Mouse (Mus musculus) 3T3-L1 (cell line): ENCODE data around the gene Ahcy.
"Not testable (repeated sequence)": the region's sequence is repeated elsewhere in the genome, so short reads cannot be mapped to it uniquely, and the experiment has no call there.

Source experiments
- DNase-seq: peaks from one replicate; pipeline ENCODE4 v3.0.0-alpha.2; 2015; ENCODE audit warnings: low read depth, low spot score

The Ahcy gene

DNA sequence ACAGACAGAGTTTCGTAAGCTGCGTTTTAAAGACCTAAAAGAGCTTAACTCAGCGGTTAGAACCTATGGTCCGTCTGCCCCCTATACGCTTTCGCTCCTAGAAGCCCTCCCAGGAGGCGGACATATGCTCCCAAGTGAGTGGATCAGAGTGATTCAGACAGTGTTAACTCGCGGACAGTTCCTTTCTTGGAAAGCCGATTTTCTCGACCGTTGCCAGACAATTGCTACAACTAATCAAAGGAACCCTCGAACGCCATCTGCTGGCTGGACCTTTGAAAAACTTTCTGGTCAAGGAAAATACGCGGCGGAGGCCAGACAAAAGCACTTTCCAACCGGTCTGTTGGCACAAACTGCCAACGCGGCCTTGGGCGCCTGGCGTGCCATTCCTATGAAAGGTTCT lies 54.6 kb downstream of the Ahcy start:
- DNase-seq: peak; percentile 83

DNA sequence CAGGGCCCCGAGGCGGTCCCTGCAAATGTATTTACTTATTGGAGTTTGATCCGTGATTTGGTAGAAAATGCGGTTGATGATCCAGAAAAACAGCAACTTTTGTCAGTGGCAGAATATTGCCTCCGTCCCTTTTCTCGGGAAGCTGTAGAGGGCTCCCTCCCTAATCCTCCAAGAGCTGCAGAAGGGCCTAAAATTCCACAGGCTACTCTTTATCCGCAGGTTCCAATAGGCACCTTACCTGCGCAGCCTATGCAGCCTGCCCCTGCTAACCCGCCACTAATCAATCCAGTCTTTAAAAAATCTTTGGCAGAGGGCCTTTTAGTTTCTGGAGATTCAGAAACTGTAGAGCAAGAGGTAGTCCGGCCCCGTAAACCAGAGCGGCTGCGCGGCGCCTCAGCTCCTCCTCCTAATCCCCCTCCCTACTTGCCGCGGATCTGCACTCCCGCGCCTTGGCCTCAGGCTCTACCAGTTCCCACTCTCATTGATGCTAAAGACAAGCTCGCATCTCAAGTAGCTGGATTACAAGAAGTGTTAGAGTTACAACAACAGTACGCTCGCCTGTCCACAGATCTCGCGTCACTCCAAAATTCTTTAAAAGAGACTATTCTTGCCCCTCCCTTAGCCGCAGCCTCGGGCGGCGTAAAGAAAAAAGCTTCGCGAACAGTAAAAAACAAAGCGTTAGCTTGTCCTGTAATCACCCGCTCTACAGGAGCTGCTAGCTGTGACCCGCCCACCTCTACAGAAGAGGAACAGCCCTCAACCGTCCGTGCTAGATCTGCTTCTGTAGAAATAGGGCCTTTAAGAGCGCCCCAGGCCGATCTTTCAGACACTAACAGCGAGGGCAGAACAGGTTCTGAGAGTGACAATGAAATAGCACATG lies 55.3 kb downstream of the Ahcy start:
- peak; percentile 44 for DNase-seq

- DNase-seq: not testable (repeated sequence)
These were observed 56.0 kb downstream of the Ahcy start, which contains the start of gene Gm14226 for GRCm38 (mm10) chr2:155018251-155018755. Gm14226 (plus strand) TSS chr2:155018266.

GRCm38 (mm10) chr2:155016751-155017150 lies 57.5 kb downstream of the Ahcy start:
- not testable (repeated sequence) for DNase-seq

- DNase-seq: no peak
These were observed 61.3 kb downstream of the Ahcy start for GRCm38 (mm10) chr2:155012991-155013390.

- DNase-seq: peak; percentile 85
These were observed 63.1 kb downstream of the Ahcy start for GRCm38 (mm10) chr2:155011086-155011656.
